ENCODE assay signal across 9 mouse cellular contexts in the genomic region with DNA sequence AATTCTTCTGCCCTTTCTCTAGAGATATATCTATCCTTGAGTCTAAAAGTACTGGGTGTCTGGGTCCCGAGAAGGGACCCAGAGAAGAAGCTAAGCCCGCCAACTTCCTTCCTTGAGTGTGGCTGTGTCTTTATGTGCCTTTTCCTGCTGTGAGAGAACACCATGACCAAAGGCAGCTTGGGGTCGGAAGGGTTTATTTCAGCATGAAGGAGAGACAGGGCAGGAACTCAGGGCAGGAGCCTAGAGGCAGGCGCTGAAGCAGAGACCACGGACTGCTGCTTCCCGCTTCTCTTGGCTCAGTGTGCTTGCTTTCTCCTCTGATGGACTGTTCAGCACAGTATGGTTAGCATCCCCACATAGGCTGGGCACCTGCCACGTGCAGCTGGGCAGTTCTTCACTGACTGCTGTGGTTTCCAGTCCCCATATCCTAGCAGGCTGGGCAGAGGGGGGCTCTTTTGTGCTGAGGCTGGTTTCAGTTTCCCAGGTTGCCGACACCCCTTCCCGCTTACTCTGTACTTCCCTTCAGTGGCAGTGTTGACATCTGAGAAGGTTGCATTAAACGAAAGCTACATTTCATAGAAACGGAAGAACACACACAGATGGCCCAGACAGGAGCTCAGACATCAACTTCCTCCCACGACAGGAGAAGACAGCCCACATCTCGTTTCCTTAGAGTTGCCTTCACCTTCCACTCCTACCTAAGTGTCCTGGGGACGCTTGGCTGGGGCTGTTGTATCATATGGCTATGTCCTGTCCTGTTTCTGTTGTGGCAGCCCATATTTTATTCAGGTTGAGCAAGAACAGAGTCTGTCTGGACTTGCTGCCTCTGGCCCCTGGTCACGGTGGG. TPM values are rescaled to one million over a fixed set of nuclear protein-coding genes. Genes with fewer than 3 reads are reported as not detected.
DNase-seq lines count a peak whose midpoint lies in the region; ATAC-seq lines count a peak whose summit lies in the region.
"Had no signal": no experiment of that assay in that cellular context is flagged by ENCODE, and none has a peak within 500 bp of the region (broad histone marks: within the 10 kb centered on the region; RNA-seq: fewer than 3 reads in every experiment).

No protein-coding gene starts in this region.

- peak; percentile 90 for ATAC-seq in common myeloid progenitor, adult 5-6 weeks (replicated peaks; ENCODE audit: low read depth, poor library complexity, severe bottlenecking)
- no peak for ATAC-seq in cerebellum, adult (ENCODE audit: insufficient number of reproducible peaks, low FRiP score, low TSS enrichment)

- intact Hi-C loops in heart, postnatal 25 days (cut with DNase I), result loop anchor here (5.0 kb wide), 1 partner anchor 1497 kb away; no protein-coding TSS in a partner anchor

- peak; percentile 18 for DNase-seq in right cerebral cortex, postnatal 14 days
- DNase-seq in right cerebral cortex, postnatal 4 days, result no peak
- peak; percentile 64 for DNase-seq in lung, postnatal 36 days
- peak; percentile 67 for DNase-seq in thymus, postnatal 14 days
- DNase-seq in heart, postnatal 25 days (ENCODE audit: low spot score), result no peak
- no peak for DNase-seq in heart, postnatal 4 days
- DNase-seq: heart, adult 11 months had no signal

RNA-seq across cellular contexts. Expression of gene 1600014C10Rik, which starts 6.3 kb away (rescaled TPM):
- 12.0 and 15.2 TPM in 2 replicates for total RNA-seq in common myeloid progenitor, adult 5-6 weeks (2017)
- total RNA-seq in heart, postnatal 25 days (2021), result 10 to 100 TPM; 30.7 to 34.4 TPM
- 10 to 100 TPM; 14.2 to 15.7 TPM for total RNA-seq in heart, postnatal 4 days (2021)

RNA-seq across cellular contexts. Expression of gene Plekhf1, which starts 38.5 kb away (rescaled TPM):
- 0.27 and 0.34 TPM in 2 replicates for total RNA-seq in common myeloid progenitor, adult 5-6 weeks (2017)
- total RNA-seq in heart, postnatal 25 days (2021), result 1 to 10 TPM; 9.5 to 9.9 TPM
- 1 to 10 TPM; 4.7 to 6.4 TPM for total RNA-seq in heart, postnatal 4 days (2021)

Comparison
In these comparisons a context has a peak if more than half of its experiments do, and no peak if none do; other contexts are left out.
1. DNase-seq: peak in right cerebral cortex, postnatal 14 days (single experiment), lung, postnatal 36 days (single experiment) and thymus, postnatal 14 days (single experiment); none in right cerebral cortex, postnatal 4 days (single experiment), heart, postnatal 25 days (single experiment) and heart, postnatal 4 days (single experiment).